Mouse (Mus musculus): Measurements from ENCODE around the gene Ntrk2. TPM values are rescaled to one million over a fixed set of nuclear protein-coding genes. Genes with fewer than 3 reads are reported as not detected.

Ntrk2 gene
- total and polyA plus RNA-seq, 2 experiments from 2014 or later: 0.92 to 2.9 TPM

- ATAC-seq (ENCODE audit: insufficient read depth, low read depth): no peak
- WGBS: 83% methylated on average over 3 of the region's 3 CpGs
- no peak overlapping the region for H3K9ac ChIP-seq (replicated peaks; ENCODE audit: low read depth, low read length)
- H3K36me3 ChIP-seq (replicated peaks; ENCODE audit: control insufficient read depth, insufficient read depth, low read length): no peaks in the 10 kb centered on the region
- no peaks in the 10 kb centered on the region for H3K9me3 ChIP-seq (replicated peaks; ENCODE audit: control insufficient read depth, low read length)
- no peak for DNase-seq (ENCODE audit: low spot score)
- no peaks in the 10 kb centered on the region for H3K4me1 ChIP-seq (ENCODE audit: control insufficient read depth, insufficient read depth)
- TF ChIP-seq EP300 (IDR thresholded peaks at IDR 0.05; ENCODE audit: low read depth): no peak
- TF ChIP-seq CTCF (IDR thresholded peaks at IDR 0.05; ENCODE audit: low read depth): no peak
- no peak overlapping the region for H3K4me2 ChIP-seq (ENCODE audit: low read depth, low read length)
- H3K27me3 ChIP-seq (ENCODE audit: control insufficient read depth, insufficient read depth, low read length): no peaks in the 10 kb centered on the region
- no peak overlapping the region for H3K27ac ChIP-seq (ENCODE audit: low read depth)
- no peak overlapping the region for H3K4me3 ChIP-seq (ENCODE audit: low read depth, low read length)
These were observed 120.8 kb downstream of the Ntrk2 start for GRCm38 (mm10) chr13:58927186-58927585.

- H3K27ac ChIP-seq (ENCODE audit: low read depth): no peak overlapping the region
- H3K9me3 ChIP-seq (replicated peaks; ENCODE audit: control insufficient read depth, low read length): no peaks in the 10 kb centered on the region
- no peaks in the 10 kb centered on the region for H3K27me3 ChIP-seq (ENCODE audit: control insufficient read depth, insufficient read depth, low read length)
- H3K9ac ChIP-seq (replicated peaks; ENCODE audit: low read depth, low read length): no peak overlapping the region
- ATAC-seq (ENCODE audit: insufficient read depth, low read depth) (no peak), DNase-seq (ENCODE audit: low spot score) (no peak)
- no peak for TF ChIP-seq CTCF (IDR thresholded peaks at IDR 0.05; ENCODE audit: low read depth)
- TF ChIP-seq EP300 (IDR thresholded peaks at IDR 0.05; ENCODE audit: low read depth): no peak
- H3K4me3 ChIP-seq (ENCODE audit: low read depth, low read length): no peak overlapping the region
- WGBS: 70% methylated on average over 16 of the region's 16 CpGs
- no peaks in the 10 kb centered on the region for H3K36me3 ChIP-seq (replicated peaks; ENCODE audit: control insufficient read depth, insufficient read depth, low read length)
- H3K4me1 ChIP-seq (ENCODE audit: control insufficient read depth, insufficient read depth): no peaks in the 10 kb centered on the region
- no peak overlapping the region for H3K4me2 ChIP-seq (ENCODE audit: low read depth, low read length)
These were observed 121.4 kb downstream of the Ntrk2 start for GRCm38 (mm10) chr13:58927656-58928226.

GRCm38 (mm10) chr13:58928668-58929436 is 122.5 kb downstream of the Ntrk2 start:
- Histone ChIP-seq H3K4me3 (ENCODE audit: low read depth, low read length) (no peak overlapping the region), H3K36me3 (replicated peaks; ENCODE audit: control insufficient read depth, insufficient read depth, low read length) (no peaks in the 10 kb centered on the region), H3K9ac (replicated peaks; ENCODE audit: low read depth, low read length) (no peak overlapping the region), H3K27me3 (ENCODE audit: control insufficient read depth, insufficient read depth, low read length) (no peaks in the 10 kb centered on the region), H3K27ac (ENCODE audit: low read depth) (no peak overlapping the region), H3K4me1 (ENCODE audit: control insufficient read depth, insufficient read depth) (no peaks in the 10 kb centered on the region), H3K4me2 (ENCODE audit: low read depth, low read length) (no peak overlapping the region), H3K9me3 (replicated peaks; ENCODE audit: control insufficient read depth, low read length) (no peaks in the 10 kb centered on the region)
- TF ChIP-seq CTCF (IDR thresholded peaks at IDR 0.05; ENCODE audit: low read depth): no peak
- no peak for TF ChIP-seq EP300 (IDR thresholded peaks at IDR 0.05; ENCODE audit: low read depth)
- no peak for ATAC-seq (ENCODE audit: insufficient read depth, low read depth)
- 76% methylated on average over 15 of the region's 15 CpGs for WGBS
- DNase-seq (ENCODE audit: low spot score): no peak

GRCm38 (mm10) chr13:58930161-58930560 is 123.8 kb downstream of the Ntrk2 start:
- H3K27ac ChIP-seq (ENCODE audit: low read depth): no peak overlapping the region

GRCm38 (mm10) chr13:58933126-58933525 is 126.8 kb downstream of the Ntrk2 start:
- H3K36me3 ChIP-seq (replicated peaks; ENCODE audit: control insufficient read depth, insufficient read depth, low read length): no peaks in the 10 kb centered on the region
- no peaks in the 10 kb centered on the region for H3K9me3 ChIP-seq (replicated peaks; ENCODE audit: control insufficient read depth, low read length)
- H3K4me1 ChIP-seq (ENCODE audit: control insufficient read depth, insufficient read depth): no peaks in the 10 kb centered on the region; the same call in 1 of the 2 replicates
- H3K4me3 ChIP-seq (ENCODE audit: low read depth, low read length): no peak overlapping the region
- DNase-seq (ENCODE audit: low spot score): no peak
- 0 out of 2 replicates have a peak, but pooled peaks cover 3% of the 10 kb centered on the region for H3K27me3 ChIP-seq (ENCODE audit: control insufficient read depth, insufficient read depth, low read length)
- no peak overlapping the region for H3K4me2 ChIP-seq (ENCODE audit: low read depth, low read length)
- TF ChIP-seq CTCF (IDR thresholded peaks at IDR 0.05; ENCODE audit: low read depth) (no peak), EP300 (IDR thresholded peaks at IDR 0.05; ENCODE audit: low read depth) (no peak)
- H3K9ac ChIP-seq (replicated peaks; ENCODE audit: low read depth, low read length): no peak overlapping the region
- ATAC-seq (ENCODE audit: insufficient read depth, low read depth): no peak
- WGBS: 58% methylated on average over 4 of the region's 4 CpGs
- H3K27ac ChIP-seq (ENCODE audit: low read depth): no peak overlapping the region

More at GRCm38 (mm10) chr13:58930161-58930560, 123.8 kb downstream of the Ntrk2 start:
- peak; percentile 26 for DNase-seq (ENCODE audit: low spot score)
- no peak overlapping the region for H3K4me2 ChIP-seq (ENCODE audit: low read depth, low read length)
- H3K36me3 ChIP-seq (replicated peaks; ENCODE audit: control insufficient read depth, insufficient read depth, low read length): no peaks in the 10 kb centered on the region
- H3K4me1 ChIP-seq (ENCODE audit: control insufficient read depth, insufficient read depth): no peaks in the 10 kb centered on the region
- ATAC-seq (ENCODE audit: insufficient read depth, low read depth): no peak
- no peak overlapping the region for H3K4me3 ChIP-seq (ENCODE audit: low read depth, low read length)
- no peaks in the 10 kb centered on the region for H3K27me3 ChIP-seq (ENCODE audit: control insufficient read depth, insufficient read depth, low read length)
- 31% methylated on average over 1 of the region's 1 CpGs for WGBS
- H3K9ac ChIP-seq (replicated peaks; ENCODE audit: low read depth, low read length): no peak overlapping the region
- TF ChIP-seq EP300 (IDR thresholded peaks at IDR 0.05; ENCODE audit: low read depth): no peak
- TF ChIP-seq CTCF (IDR thresholded peaks at IDR 0.05; ENCODE audit: low read depth): no peak
- no peaks in the 10 kb centered on the region for H3K9me3 ChIP-seq (replicated peaks; ENCODE audit: control insufficient read depth, low read length)

Measured in heart, postnatal 0 days (tissue).